Mouse (Mus musculus): Measurements from ENCODE around the gene Hdgfl3. TPM values are rescaled to one million over a fixed set of nuclear protein-coding genes. Genes with fewer than 3 reads are reported as not detected.

Hdgfl3 gene
- polyA plus RNA-seq, 1 experiment from 2014 or later: 24.7 TPM

Other genes with a start within 250 kb of the Hdgfl3 start
- gene Homer2, start 226.9 kb downstream of the Hdgfl3 start, polyA plus RNA-seq (2016; fragmentation: Nextera tagmentation; extraction: Ambion mirVana): 12.6 and 13.1 TPM in 2 replicates
- 127 and 129 TPM in 2 replicates for gene Ramac, start 171.5 kb downstream of the Hdgfl3 start, polyA plus RNA-seq (2016; fragmentation: Nextera tagmentation; extraction: Ambion mirVana)
- 38.3 and 40.9 TPM in 2 replicates for gene 3110040N11Rik, start 145.0 kb downstream of the Hdgfl3 start, polyA plus RNA-seq (2016; fragmentation: Nextera tagmentation; extraction: Ambion mirVana)
- gene Btbd1, start 105.0 kb downstream of the Hdgfl3 start, polyA plus RNA-seq (2016; fragmentation: Nextera tagmentation; extraction: Ambion mirVana): 56.6 and 60.7 TPM in 2 replicates
- gene Gm10160, start 78.7 kb downstream of the Hdgfl3 start, polyA plus RNA-seq (2016; fragmentation: Nextera tagmentation; extraction: Ambion mirVana): not detected in 2 replicates
- gene Tm6sf1, start 75.5 kb downstream of the Hdgfl3 start, polyA plus RNA-seq (2016; fragmentation: Nextera tagmentation; extraction: Ambion mirVana): 11.2 and 11.7 TPM in 2 replicates
- gene Bnc1, start 57.8 kb upstream of the Hdgfl3 start, polyA plus RNA-seq (2016; fragmentation: Nextera tagmentation; extraction: Ambion mirVana): 0.54 and 0.76 TPM in 2 replicates
- gene Sh3gl3, start 239.4 kb upstream of the Hdgfl3 start, polyA plus RNA-seq (2016; fragmentation: Nextera tagmentation; extraction: Ambion mirVana): 8.8 and 8.9 TPM in 2 replicates

Measured in forebrain, embryonic 10.5 days (tissue).